Mouse (Mus musculus): ENCODE data around the gene Actr3b. TPM values are rescaled to one million over a fixed set of nuclear protein-coding genes. Genes with fewer than 3 reads are reported as not detected.

Actr3b gene
- polyA plus RNA-seq, 1 experiment: 0.40 TPM

DNA sequence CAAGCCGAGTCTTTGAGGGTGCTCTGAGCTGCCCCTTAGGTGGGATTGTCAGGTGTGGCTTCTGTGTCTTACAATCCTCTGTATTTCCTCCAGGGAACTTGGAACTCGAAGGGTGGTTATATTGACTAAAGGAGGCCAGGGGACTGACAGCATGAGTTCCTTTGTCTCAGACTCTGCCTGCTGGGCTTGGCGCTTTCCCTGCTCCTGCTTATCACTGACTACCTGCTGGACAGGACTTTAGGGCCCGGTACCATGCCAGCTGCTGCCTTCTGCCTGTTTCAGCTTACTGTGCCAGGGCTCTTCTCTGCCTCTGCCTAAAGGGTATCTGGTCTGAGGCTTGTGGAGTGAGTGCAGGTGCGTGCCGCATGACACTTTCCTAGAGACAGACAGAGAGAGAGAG, 53.1 kb downstream of the Actr3b start:
- Histone ChIP-seq H3K36me3 (ENCODE audit: control insufficient read depth, insufficient read depth) (no peaks in the 10 kb centered on the region), H3K79me2 (ENCODE audit: control insufficient read depth, insufficient read depth) (no peaks in the 10 kb centered on the region), H3K4me3 (no peak overlapping the region), H3K27me3 (ENCODE audit: control insufficient read depth, insufficient read depth, insufficient read length) (no peaks in the 10 kb centered on the region), H3K4me2 (ENCODE audit: low read depth) (no peak overlapping the region), H3ac (ENCODE audit: control insufficient read depth, insufficient read length) (no peak overlapping the region)
- TF ChIP-seq SRF (IDR thresholded peaks at IDR 0.05; ENCODE audit: control insufficient read depth, insufficient read length, low read depth) (no peak), POLR2A (IDR thresholded peaks at IDR 0.05; ENCODE audit: insufficient read length, low read depth) (no peak), TCF12 (IDR thresholded peaks at IDR 0.05; ENCODE audit: insufficient read depth, poor library complexity, severe bottlenecking) (no peak), MYOG (IDR thresholded peaks at IDR 0.05; ENCODE audit: control insufficient read depth in 1 of 3, insufficient read depth in 1 of 3, insufficient read length in 2 of 3, low read depth in 2 of 3) (no peak), USF1 (IDR thresholded peaks at IDR 0.05; ENCODE audit: low read depth) (no peak), REST (IDR thresholded peaks at IDR 0.05; ENCODE audit: insufficient read depth, insufficient read length) (no peak), E2F4 (IDR thresholded peaks at IDR 0.05; ENCODE audit: insufficient read depth) (no peak), MYOD1 (IDR thresholded peaks at IDR 0.05; ENCODE audit: control insufficient read depth in 1 of 3, insufficient read length in 2 of 3, low read depth in 2 of 3) (no peak), MAX (IDR thresholded peaks at IDR 0.05; ENCODE audit: low read depth) (no peak)

DNA sequence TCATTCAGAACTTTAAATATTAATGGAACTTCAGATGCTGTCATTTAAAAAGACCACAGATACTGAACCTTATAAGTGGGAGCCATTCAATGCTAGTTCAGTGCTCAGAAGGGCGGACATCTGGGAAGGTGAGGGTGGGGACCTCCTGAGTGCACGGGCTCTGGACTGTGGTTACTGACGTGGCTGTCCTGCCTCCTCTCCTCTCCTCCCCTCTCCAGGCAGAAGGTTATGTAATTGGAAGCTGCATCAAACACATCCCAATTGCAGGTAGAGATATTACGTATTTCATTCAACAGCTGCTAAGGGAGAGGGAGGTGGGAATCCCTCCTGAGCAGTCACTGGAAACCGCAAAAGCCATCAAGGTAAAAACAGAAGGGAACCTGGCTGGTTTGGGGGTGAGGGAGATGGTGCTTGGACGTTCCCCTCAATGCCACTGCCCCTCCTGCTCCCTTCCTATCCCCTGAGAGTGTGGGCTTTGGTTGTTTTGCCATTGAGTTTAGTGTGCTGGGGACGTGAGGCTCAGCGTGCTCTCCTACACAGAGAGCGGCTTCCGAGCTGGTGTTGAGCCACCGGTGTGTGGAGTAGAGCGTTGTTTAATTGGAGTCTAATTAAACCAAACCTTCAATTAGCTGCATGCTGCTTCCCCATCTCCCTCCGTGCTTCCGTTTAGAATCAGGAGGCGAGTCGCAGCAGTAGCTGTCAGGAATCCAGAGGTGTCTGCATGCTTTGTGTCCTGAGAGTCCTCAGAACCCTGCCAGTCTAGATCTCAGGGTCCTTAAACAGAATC, 69.7 kb downstream of the Actr3b start:
- no peaks in the 10 kb centered on the region for H3K36me3 ChIP-seq (ENCODE audit: control insufficient read depth, insufficient read depth)
- no peaks in the 10 kb centered on the region for H3K79me2 ChIP-seq (ENCODE audit: control insufficient read depth, insufficient read depth)
- H3K4me2 ChIP-seq (ENCODE audit: low read depth): no peak overlapping the region
- H3K27me3 ChIP-seq (ENCODE audit: control insufficient read depth, insufficient read depth, insufficient read length): no peaks in the 10 kb centered on the region
- no peak for TF ChIP-seq E2F4 (IDR thresholded peaks at IDR 0.05; ENCODE audit: insufficient read depth)
- TF ChIP-seq SRF (IDR thresholded peaks at IDR 0.05; ENCODE audit: control insufficient read depth, insufficient read length, low read depth): no peak
- no peak for TF ChIP-seq TCF12 (IDR thresholded peaks at IDR 0.05; ENCODE audit: insufficient read depth, poor library complexity, severe bottlenecking)
- no peak for TF ChIP-seq MYOD1 (IDR thresholded peaks at IDR 0.05; ENCODE audit: control insufficient read depth in 1 of 3, insufficient read length in 2 of 3, low read depth in 2 of 3)
- TF ChIP-seq POLR2A (IDR thresholded peaks at IDR 0.05; ENCODE audit: insufficient read length, low read depth): no peak
- no peak for TF ChIP-seq POLR2AphosphoS2 (IDR thresholded peaks at IDR 0.05; ENCODE audit: insufficient read length, low read depth)
- TF ChIP-seq REST (IDR thresholded peaks at IDR 0.05; ENCODE audit: insufficient read depth, insufficient read length): no peak
- no peak for TF ChIP-seq USF1 (IDR thresholded peaks at IDR 0.05; ENCODE audit: low read depth)
- no peak for TF ChIP-seq MYOG (IDR thresholded peaks at IDR 0.05; ENCODE audit: control insufficient read depth in 1 of 3, insufficient read depth in 1 of 3, insufficient read length in 2 of 3, low read depth in 2 of 3)
- TF ChIP-seq MAX (IDR thresholded peaks at IDR 0.05; ENCODE audit: low read depth): no peak
- no peak for TF ChIP-seq CEBPB (IDR thresholded peaks at IDR 0.05; ENCODE audit: insufficient read depth, poor library complexity, severe bottlenecking)
- no peak overlapping the region for H3K4me3 ChIP-seq
- H3ac ChIP-seq (ENCODE audit: control insufficient read depth, insufficient read length): no peak overlapping the region

DNA sequence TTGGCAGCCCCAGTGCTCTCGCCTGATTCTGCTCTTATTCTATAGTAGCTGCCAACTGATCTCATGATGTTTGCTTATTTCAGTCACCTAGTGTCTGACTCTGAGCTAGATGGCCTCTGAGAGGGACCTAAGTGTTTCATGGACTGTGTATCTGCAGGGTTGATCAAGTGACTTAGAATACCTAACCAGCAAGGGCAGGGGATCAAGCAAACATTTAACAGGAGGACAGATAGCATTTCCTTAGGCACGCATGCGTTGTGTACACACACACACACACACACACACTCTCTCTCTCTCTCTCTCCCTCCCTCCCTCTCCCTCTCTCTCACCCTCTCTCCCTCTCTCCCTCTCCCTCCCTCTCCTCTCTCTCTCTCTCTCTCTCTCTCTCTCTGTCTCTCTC, 71.0 kb downstream of the Actr3b start:
- no peaks in the 10 kb centered on the region for H3K79me2 ChIP-seq (ENCODE audit: control insufficient read depth, insufficient read depth)
- TF ChIP-seq USF1 (IDR thresholded peaks at IDR 0.05; ENCODE audit: low read depth) (no peak), POLR2AphosphoS2 (IDR thresholded peaks at IDR 0.05; ENCODE audit: insufficient read length, low read depth) (no peak), SRF (IDR thresholded peaks at IDR 0.05; ENCODE audit: control insufficient read depth, insufficient read length, low read depth) (no peak), POLR2A (IDR thresholded peaks at IDR 0.05; ENCODE audit: insufficient read length, low read depth) (no peak), MYOD1 (IDR thresholded peaks at IDR 0.05; ENCODE audit: control insufficient read depth in 1 of 3, insufficient read length in 2 of 3, low read depth in 2 of 3) (no peak)
- H3ac ChIP-seq (ENCODE audit: control insufficient read depth, insufficient read length): no peak overlapping the region

DNA sequence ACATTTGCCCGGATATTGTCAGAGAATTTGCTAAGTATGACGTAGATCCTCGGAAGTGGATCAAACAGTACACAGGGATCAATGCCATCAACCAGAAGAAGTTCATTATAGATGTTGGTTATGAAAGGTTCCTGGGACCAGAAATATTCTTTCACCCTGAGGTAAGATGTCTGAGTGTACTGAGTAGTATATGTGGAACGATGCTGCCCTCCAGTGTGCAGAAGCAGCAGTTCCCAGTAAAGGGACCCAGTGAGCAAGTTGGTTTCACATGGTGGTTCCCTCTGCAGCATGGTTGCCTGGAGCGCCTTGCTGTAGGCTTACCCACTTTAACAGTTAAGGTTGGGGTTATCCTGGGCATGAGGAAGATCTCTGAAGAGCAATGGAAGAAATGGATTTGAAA, 71.8 kb downstream of the Actr3b start:
- TF ChIP-seq MYOG (IDR thresholded peaks at IDR 0.05; ENCODE audit: control insufficient read depth in 1 of 3, insufficient read depth in 1 of 3, insufficient read length in 2 of 3, low read depth in 2 of 3) (no peak), MAX (IDR thresholded peaks at IDR 0.05; ENCODE audit: low read depth) (no peak), MYOD1 (IDR thresholded peaks at IDR 0.05; ENCODE audit: control insufficient read depth in 1 of 3, insufficient read length in 2 of 3, low read depth in 2 of 3) (no peak), REST (IDR thresholded peaks at IDR 0.05; ENCODE audit: insufficient read depth, insufficient read length) (no peak), TCF12 (IDR thresholded peaks at IDR 0.05; ENCODE audit: insufficient read depth, poor library complexity, severe bottlenecking) (no peak), CEBPB (IDR thresholded peaks at IDR 0.05; ENCODE audit: insufficient read depth, poor library complexity, severe bottlenecking) (no peak), E2F4 (IDR thresholded peaks at IDR 0.05; ENCODE audit: insufficient read depth) (no peak), USF1 (IDR thresholded peaks at IDR 0.05; ENCODE audit: low read depth) (no peak), SRF (IDR thresholded peaks at IDR 0.05; ENCODE audit: control insufficient read depth, insufficient read length, low read depth) (no peak), POLR2A (IDR thresholded peaks at IDR 0.05; ENCODE audit: insufficient read length, low read depth) (no peak), POLR2AphosphoS2 (IDR thresholded peaks at IDR 0.05; ENCODE audit: insufficient read length, low read depth) (no peak), TCF3 (IDR thresholded peaks at IDR 0.05; ENCODE audit: insufficient read length, low read depth) (no peak)
- Histone ChIP-seq H3K79me2 (ENCODE audit: control insufficient read depth, insufficient read depth) (no peaks in the 10 kb centered on the region), H3K4me3 (no peak overlapping the region), H3K36me3 (ENCODE audit: control insufficient read depth, insufficient read depth) (no peaks in the 10 kb centered on the region), H3ac (ENCODE audit: control insufficient read depth, insufficient read length) (no peak overlapping the region), H3K4me2 (ENCODE audit: low read depth) (no peak overlapping the region), H3K27me3 (ENCODE audit: control insufficient read depth, insufficient read depth, insufficient read length) (no peaks in the 10 kb centered on the region)

More for the DNA sequence above, 71.0 kb downstream of the Actr3b start:
- H3K36me3 ChIP-seq (ENCODE audit: control insufficient read depth, insufficient read depth): no peaks in the 10 kb centered on the region
- H3K4me2 ChIP-seq (ENCODE audit: low read depth): no peak overlapping the region
- no peak overlapping the region for H3K4me3 ChIP-seq
- no peaks in the 10 kb centered on the region for H3K27me3 ChIP-seq (ENCODE audit: control insufficient read depth, insufficient read depth, insufficient read length)

All from myocyte (in vitro differentiated cells).